ENCODE assay signal across 29 mouse cellular contexts in genomic region chr10:48877477-48878473, GRCm38 (mm10).
DNase-seq lines count a peak whose midpoint lies in the region; ATAC-seq and TF ChIP-seq lines count a peak whose summit lies in the region.
"Had no signal": no experiment of that assay in that cellular context is flagged by ENCODE, and none has a peak within 500 bp of the region (broad histone marks: within the 10 kb centered on the region; RNA-seq: fewer than 3 reads in every experiment).

No protein-coding gene starts in this region.

- H3K9me3 ChIP-seq in hindbrain, embryonic 12.5 days (replicated peaks), result no peaks in the 10 kb centered on the region
- no peaks in the 10 kb centered on the region for H3K9me3 ChIP-seq in hindbrain, embryonic 11.5 days (ENCODE audit: control insufficient read depth, low read length)
- H3K9me3 ChIP-seq in hindbrain, postnatal 0 days (ENCODE audit: low read length), result no peaks in the 10 kb centered on the region
- H3K9me3 ChIP-seq in lung, postnatal 0 days (ENCODE audit: low read length), result no peaks in the 10 kb centered on the region
- H3K9me3 ChIP-seq: embryonic facial prominence, embryonic 10.5 days; embryonic facial prominence, embryonic 15.5 days; hindbrain, embryonic 15.5 days; intestine, embryonic 15.5 days; limb, embryonic 10.5 days; limb, embryonic 15.5 days; liver, embryonic 13.5 days had no signal

- TF ChIP-seq EP300 in lung, postnatal 0 days (IDR thresholded peaks at IDR 0.05), result no peak

- DNase-seq in hindbrain, embryonic 11.5 days (ENCODE audit: low spot score), result no peak
- DNase-seq in brain, adult 2 months (ENCODE audit: low read depth, low spot score), result peak; percentile 27
- DNase-seq in brain, embryonic 18.5 days (ENCODE audit: low read depth, low spot score), result peak; percentile 8
- DNase-seq in hindbrain, postnatal 0 days (ENCODE audit: low spot score), result peak; percentile 16
- no peak for DNase-seq in heart, adult 11 months
- no peak for DNase-seq in lung, postnatal 0 days (ENCODE audit: low spot score)
- no peak for DNase-seq in left cerebral cortex, adult 11 months (ENCODE audit: low spot score)
- DNase-seq: adrenal gland, postnatal 14 days; cerebellum, adult 2 months; cerebellum, postnatal 14 days; gastrocnemius, postnatal 10 days; heart, postnatal 14 days; kidney, adult 2 months; kidney, postnatal 36 days; liver, embryonic 13.5 days; lung, adult 18-20 months; lung, postnatal 10 days; thymus, adult 2 months; thymus, postnatal 36 days had no signal

- no peak overlapping the region for H3K4me3 ChIP-seq in hindbrain, embryonic 12.5 days
- no peak overlapping the region for H3K4me3 ChIP-seq in hindbrain, embryonic 11.5 days (ENCODE audit: low read depth, low read length)
- H3K4me3 ChIP-seq in hindbrain, postnatal 0 days (ENCODE audit: low read length), result no peak overlapping the region
- no peak overlapping the region for H3K4me3 ChIP-seq in lung, postnatal 0 days (ENCODE audit: low read depth, low read length)
- H3K4me3 ChIP-seq: embryonic facial prominence, embryonic 10.5 days; embryonic facial prominence, embryonic 15.5 days; hindbrain, embryonic 15.5 days; intestine, embryonic 15.5 days; layer of hippocampus, adult 2 months; limb, embryonic 10.5 days; limb, embryonic 15.5 days; liver, embryonic 13.5 days had no signal

- TF ChIP-seq CTCF in hindbrain, postnatal 0 days (IDR thresholded peaks at IDR 0.05; ENCODE audit: low read depth), result no peak
- TF ChIP-seq CTCF in lung, postnatal 0 days (IDR thresholded peaks at IDR 0.05), result no peak

- H3K27me3 ChIP-seq in hindbrain, embryonic 12.5 days, result no peaks in the 10 kb centered on the region
- no peaks in the 10 kb centered on the region for H3K27me3 ChIP-seq in hindbrain, embryonic 11.5 days (ENCODE audit: control insufficient read depth, insufficient read depth, low read length)
- H3K27me3 ChIP-seq in hindbrain, postnatal 0 days (ENCODE audit: insufficient read depth, low read length), result no peaks in the 10 kb centered on the region
- H3K27me3 ChIP-seq in lung, postnatal 0 days (replicated peaks; ENCODE audit: insufficient read depth, low read length), result no peaks in the 10 kb centered on the region
- H3K27me3 ChIP-seq: embryonic facial prominence, embryonic 15.5 days; hindbrain, embryonic 15.5 days; intestine, embryonic 15.5 days; limb, embryonic 15.5 days; liver, embryonic 13.5 days had no signal

- no peaks in the 10 kb centered on the region for H3K36me3 ChIP-seq in hindbrain, embryonic 12.5 days
- no peaks in the 10 kb centered on the region for H3K36me3 ChIP-seq in hindbrain, embryonic 11.5 days (ENCODE audit: control insufficient read depth, insufficient read depth, low read length)
- no peaks in the 10 kb centered on the region for H3K36me3 ChIP-seq in hindbrain, postnatal 0 days (ENCODE audit: insufficient read depth, low read length)
- no peaks in the 10 kb centered on the region for H3K36me3 ChIP-seq in lung, postnatal 0 days (ENCODE audit: insufficient read depth, low read length)
- H3K36me3 ChIP-seq: embryonic facial prominence, embryonic 10.5 days; embryonic facial prominence, embryonic 15.5 days; hindbrain, embryonic 15.5 days; intestine, embryonic 15.5 days; limb, embryonic 10.5 days; limb, embryonic 15.5 days; liver, embryonic 13.5 days had no signal

- no peak overlapping the region for H3K27ac ChIP-seq in hindbrain, embryonic 12.5 days
- no peak overlapping the region for H3K27ac ChIP-seq in hindbrain, embryonic 11.5 days (ENCODE audit: low read depth, low read length)
- no peak overlapping the region for H3K27ac ChIP-seq in hindbrain, postnatal 0 days
- no peak overlapping the region for H3K27ac ChIP-seq in lung, postnatal 0 days (ENCODE audit: low read length)
- H3K27ac ChIP-seq: embryonic facial prominence, embryonic 10.5 days; embryonic facial prominence, embryonic 15.5 days; hindbrain, embryonic 15.5 days; intestine, embryonic 15.5 days; layer of hippocampus, adult 2 months; limb, embryonic 10.5 days; limb, embryonic 15.5 days; liver, embryonic 13.5 days; macrophage had no signal

- ATAC-seq in hindbrain, embryonic 12.5 days (ENCODE audit: low FRiP score), result peak; percentile 35; the same call in 1 of the 2 replicates
- ATAC-seq in hindbrain, embryonic 11.5 days (ENCODE audit: low FRiP score), result no peak
- ATAC-seq in hindbrain, postnatal 0 days, result 0 out of 2 replicates have a peak, but pooled peaks have one; percentile 55
- no peak for ATAC-seq in lung, postnatal 0 days
- ATAC-seq: CD4-positive, CD25-positive, alpha-beta regulatory T cell, adult 4 months; intestine, embryonic 15.5 days had no signal

- no peaks in the 10 kb centered on the region for H3K4me1 ChIP-seq in hindbrain, embryonic 12.5 days
- H3K4me1 ChIP-seq in hindbrain, embryonic 11.5 days (replicated peaks; ENCODE audit: control insufficient read depth, insufficient read depth, low read length), result no peaks in the 10 kb centered on the region
- no peaks in the 10 kb centered on the region for H3K4me1 ChIP-seq in hindbrain, postnatal 0 days (ENCODE audit: insufficient read depth, low read length)
- no peaks in the 10 kb centered on the region for H3K4me1 ChIP-seq in lung, postnatal 0 days (ENCODE audit: insufficient read depth, low read depth, low read length)
- H3K4me1 ChIP-seq: embryonic facial prominence, embryonic 10.5 days; embryonic facial prominence, embryonic 15.5 days; hindbrain, embryonic 15.5 days; intestine, embryonic 15.5 days; limb, embryonic 10.5 days; limb, embryonic 15.5 days; liver, embryonic 13.5 days had no signal

- H3K9ac ChIP-seq in hindbrain, embryonic 12.5 days, result no peak overlapping the region
- H3K9ac ChIP-seq in hindbrain, embryonic 11.5 days (ENCODE audit: low read depth, low read length), result no peak overlapping the region
- H3K9ac ChIP-seq in hindbrain, postnatal 0 days (replicated peaks; ENCODE audit: low read length), result no peak overlapping the region
- no peak overlapping the region for H3K9ac ChIP-seq in lung, postnatal 0 days (replicated peaks; ENCODE audit: low read depth)
- H3K9ac ChIP-seq: embryonic facial prominence, embryonic 15.5 days; hindbrain, embryonic 15.5 days; intestine, embryonic 15.5 days; limb, embryonic 15.5 days; liver, embryonic 13.5 days had no signal

- no peak overlapping the region for H3K4me2 ChIP-seq in hindbrain, embryonic 12.5 days (replicated peaks)
- no peak overlapping the region for H3K4me2 ChIP-seq in hindbrain, embryonic 11.5 days (replicated peaks; ENCODE audit: low read depth, low read length)
- H3K4me2 ChIP-seq in hindbrain, postnatal 0 days (ENCODE audit: low read depth, low read length), result no peak overlapping the region
- H3K4me2 ChIP-seq in lung, postnatal 0 days (replicated peaks; ENCODE audit: low read depth, low read length), result no peak overlapping the region
- H3K4me2 ChIP-seq: embryonic facial prominence, embryonic 15.5 days; hindbrain, embryonic 15.5 days; intestine, embryonic 15.5 days; limb, embryonic 15.5 days; liver, embryonic 13.5 days had no signal

- 79% methylated on average over 8 of the region's 8 CpGs for WGBS in hindbrain, embryonic 12.5 days
- WGBS in hindbrain, embryonic 11.5 days, result 89% methylated on average over 8 of the region's 8 CpGs
- 72% methylated on average over 8 of the region's 8 CpGs for WGBS in hindbrain, postnatal 0 days
- WGBS in lung, postnatal 0 days, result 79% methylated on average over 8 of the region's 8 CpGs

Comparison
In these comparisons a context has a peak if more than half of its experiments do, and no peak if none do; other contexts are left out.
1. ATAC-seq: peak in hindbrain, embryonic 12.5 days (single experiment) and hindbrain, postnatal 0 days (single experiment); none in hindbrain, embryonic 11.5 days (single experiment) and lung, postnatal 0 days (single experiment).
2. DNase-seq: peak in brain, adult 2 months (single experiment), brain, embryonic 18.5 days (single experiment) and hindbrain, postnatal 0 days (single experiment); none in hindbrain, embryonic 11.5 days (single experiment), heart, adult 11 months (single experiment), lung, postnatal 0 days (single experiment) and left cerebral cortex, adult 11 months (single experiment).